Mouse (Mus musculus) heart, postnatal 0 days (tissue): ENCODE data around the gene Pomt2. TPM values are rescaled to one million over a fixed set of nuclear protein-coding genes. Genes with fewer than 3 reads are reported as not detected.

ENCODE experiments used
- ATAC-seq: fragments of 200-750 bp; cut with Nextera tagmentation; 2 replicates; pipeline ENCODE4 v1.8.0; 2017; ENCODE audit warnings: low read depth, moderate number of reproducible peaks, moderate library complexity; ENCODE audit not compliant: insufficient read depth
- DNase-seq: peaks from one replicate; pipeline ENCODE4 v3.0.0-alpha.2; 2016; ENCODE audit warnings: low spot score
- H3K27ac ChIP-seq: fragments of 300-500 bp; sonication (generic); 2 replicates; pipeline ENCODE4 v1.5.1; 2014; ENCODE audit warnings: low read depth, mild to moderate bottlenecking
- H3K27me3 ChIP-seq: fragments of 300-500 bp; sonication (generic); 2 replicates; pipeline ENCODE4 v1.6.1; 2014; ENCODE audit warnings: low read length, mixed read lengths; ENCODE audit not compliant: control insufficient read depth, insufficient read depth
- H3K36me3 ChIP-seq: fragments of 300-500 bp; sonication (generic); replicated peaks from 2 replicates; pipeline ENCODE4 v1.6.1; 2014; ENCODE audit warnings: low read length, mixed read lengths; ENCODE audit not compliant: control insufficient read depth, insufficient read depth
- H3K4me1 ChIP-seq: fragments of 300-500 bp; sonication (generic); 2 replicates; pipeline ENCODE4 v1.6.1; 2014; ENCODE audit warnings: antibody characterized with exemption; ENCODE audit not compliant: control insufficient read depth, insufficient read depth
- H3K4me2 ChIP-seq: fragments of 300-500 bp; sonication (generic); 2 replicates; pipeline ENCODE4 v1.6.1; 2014; ENCODE audit warnings: low read depth, mild to moderate bottlenecking, low read length, moderate library complexity
- H3K4me3 ChIP-seq: fragments of 300-500 bp; sonication (generic); 2 replicates; pipeline ENCODE4 v1.5.1; 2014; ENCODE audit warnings: low read depth, low read length
- H3K9ac ChIP-seq: fragments of 300-500 bp; sonication (generic); replicated peaks from 2 replicates; pipeline ENCODE4 v1.6.1; 2014; ENCODE audit warnings: low read depth, low read length, mixed read lengths
- H3K9me3 ChIP-seq: fragments of 300-500 bp; sonication (generic); replicated peaks from 2 replicates; pipeline ENCODE4 v1.6.1; 2016; ENCODE audit warnings: low read length; ENCODE audit not compliant: control insufficient read depth
- CTCF ChIP-seq: IDR thresholded peaks from 2 replicates; pipeline ENCODE4 v1.5.1; 2016; ENCODE audit warnings: antibody characterized with exemption, control low read depth, low read depth
- EP300 ChIP-seq: IDR thresholded peaks from 2 replicates; pipeline ENCODE4 v1.6.1; 2016; ENCODE audit warnings: antibody characterized with exemption, low read depth
- whole genome bisulfite sequencing: fragments of 180-500 bp; shearing (Covaris S2); extraction: QIAGEN DNeasy Blood & Tissue Kit; methylation state at CpG from one replicate; pipeline ENCODE4 v1.1.7; 2014; 5-methylcytosine and 5-hydroxymethylcytosine counted together
- polyA plus RNA-seq: library from polyadenylated mRNA; unstranded; fragments of >200 nt; fragmentation: Nextera tagmentation; extraction: Ambion mirVana; gene quantifications from 2 replicates; pipeline ENCODE4 v1.2.1, GENCODE M21; 2015
- total RNA-seq: library from RNA; depleted of rRNA; stranded (reverse); fragments of >200 nt; gene quantifications from 2 replicates; pipeline ENCODE4 v1.2.3, GENCODE M21; 2014; ENCODE audit warnings: low replicate concordance

Gene Pomt2
- total and polyA plus RNA-seq, 2 experiments from 2014 or later: 6.5 to 22.7 TPM

GRCm38 (mm10) chr12:87102165-87102631 lies 45.6 kb downstream of the Pomt2 start, which contains the start of gene Ngb:
TSS of gene Ngb (minus strand) at chr12:87102539.
- Histone ChIP-seq H3K27me3 (peaks cover 20% of the 10 kb centered on the region), H3K9ac (no peak within 1 kb of the TSS), H3K4me2 (peak within 1 kb of the TSS; percentile 49), H3K36me3 (no peaks in the 10 kb centered on the region), H3K4me1 (0 out of 2 replicates have a peak, but pooled peaks cover 3% of the 10 kb centered on the region), H3K4me3 (peak within 1 kb of the TSS; percentile 28), H3K9me3 (no peaks in the 10 kb centered on the region), H3K27ac (no peak within 1 kb of the TSS)
- DNase-seq: no peak
- TF ChIP-seq CTCF (no peak), EP300 (no peak)
- WGBS: 5% methylated on average over 32 of the region's 32 CpGs
- ATAC-seq: 0 out of 2 replicates have a peak, but pooled peaks have one; percentile 30

- 89% methylated on average over 4 of the region's 4 CpGs for WGBS
- H3K27ac ChIP-seq: no peak overlapping the region
- DNase-seq (no peak), ATAC-seq (no peak)
- no peaks in the 10 kb centered on the region for H3K36me3 ChIP-seq
- 0 out of 2 replicates have a peak, but pooled peaks cover 3% of the 10 kb centered on the region for H3K4me1 ChIP-seq
- TF ChIP-seq CTCF (no peak), EP300 (no peak)
- H3K4me3 ChIP-seq: no peak overlapping the region
- H3K27me3 ChIP-seq: peaks cover 20% of the 10 kb centered on the region
- no peak overlapping the region for H3K4me2 ChIP-seq
- H3K9me3 ChIP-seq: no peaks in the 10 kb centered on the region
- H3K9ac ChIP-seq: no peak overlapping the region
Observed at GRCm38 (mm10) chr12:87100331-87100730, 47.4 kb downstream of the Pomt2 start.

GRCm38 (mm10) chr12:87093671-87094070 lies 54.1 kb downstream of the Pomt2 start:
- no peak overlapping the region for H3K4me3 ChIP-seq
- H3K9ac ChIP-seq: no peak overlapping the region
- H3K27ac ChIP-seq: no peak overlapping the region
- H3K9me3 ChIP-seq: no peaks in the 10 kb centered on the region
- no peaks in the 10 kb centered on the region for H3K27me3 ChIP-seq
- no peak for ATAC-seq
- DNase-seq: no peak
- H3K4me2 ChIP-seq: no peak overlapping the region
- no peaks in the 10 kb centered on the region for H3K36me3 ChIP-seq
- TF ChIP-seq EP300: no peak
- no peak for TF ChIP-seq CTCF
- WGBS: 66% methylated on average over 6 of the region's 6 CpGs
- H3K4me1 ChIP-seq: peaks cover 8% of the 10 kb centered on the region; the same call in 1 of the 2 replicates

DNA sequence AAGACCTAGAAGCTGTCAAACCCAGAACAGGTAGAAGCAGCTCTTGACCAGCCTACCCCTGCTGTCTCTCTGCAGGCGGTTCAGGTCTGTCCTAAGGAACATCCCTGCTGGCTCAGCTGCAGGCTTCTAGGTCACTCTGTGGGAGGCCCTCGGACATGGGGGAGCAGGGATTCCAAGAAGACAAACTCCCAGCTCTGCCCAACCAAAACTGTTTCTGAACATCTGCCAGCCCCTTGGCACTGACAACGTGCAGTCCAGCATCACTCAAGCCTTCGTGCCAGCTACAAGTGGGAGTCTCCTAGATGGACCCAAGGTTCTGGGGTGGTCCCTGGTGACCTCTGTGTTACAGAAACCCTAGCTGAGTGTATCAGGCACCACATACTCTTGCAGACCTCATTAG lies 54.5 kb downstream of the Pomt2 start:
- 56% methylated on average over 4 of the region's 4 CpGs for WGBS
- no peak for ATAC-seq

DNA sequence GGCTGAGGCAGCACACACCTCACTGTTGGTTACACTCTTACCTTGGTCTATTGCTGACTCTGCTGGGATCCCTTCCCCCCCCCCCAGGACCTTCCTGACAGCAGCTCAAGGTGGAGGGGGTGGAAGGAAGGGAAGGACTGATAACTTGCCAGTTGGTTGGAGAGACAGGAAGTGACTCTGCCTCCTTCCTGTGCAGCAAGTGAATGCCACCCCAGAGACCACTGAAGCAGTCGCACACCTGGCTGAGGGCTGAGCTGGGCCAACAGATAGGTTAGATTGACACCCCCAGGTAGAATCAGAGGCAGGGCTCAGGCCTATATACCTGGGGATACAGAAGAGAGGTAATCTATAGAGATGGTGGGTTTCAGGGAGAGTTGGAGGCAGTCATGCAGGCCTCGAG lies 55.9 kb downstream of the Pomt2 start:
- TF ChIP-seq EP300 (no peak), CTCF (no peak)
- peaks cover 8% of the 10 kb centered on the region for H3K4me1 ChIP-seq
- no peaks in the 10 kb centered on the region for H3K9me3 ChIP-seq
- 75% methylated on average over 2 of the region's 2 CpGs for WGBS
- no peak for ATAC-seq
- no peaks in the 10 kb centered on the region for H3K36me3 ChIP-seq
- H3K9ac ChIP-seq: no peak overlapping the region
- H3K27ac ChIP-seq: no peak overlapping the region
- no peaks in the 10 kb centered on the region for H3K27me3 ChIP-seq
- H3K4me3 ChIP-seq: no peak overlapping the region
- H3K4me2 ChIP-seq: no peak overlapping the region
- DNase-seq: no peak

More for the DNA sequence above, 54.5 kb downstream of the Pomt2 start:
- DNase-seq: no peak
- no peaks in the 10 kb centered on the region for H3K27me3 ChIP-seq
- no peaks in the 10 kb centered on the region for H3K36me3 ChIP-seq
- peaks cover 8% of the 10 kb centered on the region for H3K4me1 ChIP-seq
- no peak overlapping the region for H3K4me3 ChIP-seq
- no peak overlapping the region for H3K4me2 ChIP-seq
- H3K9me3 ChIP-seq: no peaks in the 10 kb centered on the region
- no peak overlapping the region for H3K9ac ChIP-seq
- no peak overlapping the region for H3K27ac ChIP-seq
- TF ChIP-seq CTCF (no peak), EP300 (no peak)

DNA sequence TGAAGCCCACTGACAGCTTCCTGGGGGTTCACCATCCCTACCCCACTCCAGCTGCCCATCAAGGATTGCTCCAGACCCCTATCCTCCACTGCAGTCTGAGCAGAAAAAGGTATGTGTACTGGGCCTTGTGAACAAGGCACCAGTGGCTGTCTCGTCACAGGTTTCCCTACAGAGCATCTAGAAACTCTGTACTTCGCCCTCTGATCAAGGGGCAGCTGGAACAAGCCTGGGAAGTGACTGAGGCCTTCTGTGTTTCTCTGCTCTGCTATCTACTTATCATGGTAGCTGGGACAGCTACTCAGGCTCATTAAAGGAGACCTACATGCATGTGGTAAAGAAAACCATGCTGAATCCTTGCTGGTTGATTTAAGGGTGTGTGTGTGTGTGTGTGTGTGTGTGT lies 58.1 kb downstream of the Pomt2 start:
- Histone ChIP-seq H3K9me3 (no peaks in the 10 kb centered on the region), H3K4me2 (no peak overlapping the region), H3K9ac (no peak overlapping the region), H3K4me3 (no peak overlapping the region), H3K4me1 (peaks cover 8% of the 10 kb centered on the region), H3K27me3 (no peaks in the 10 kb centered on the region), H3K27ac (no peak overlapping the region), H3K36me3 (no peaks in the 10 kb centered on the region)
- ATAC-seq (no peak), DNase-seq (no peak)
- TF ChIP-seq CTCF: no peak
- no peak for TF ChIP-seq EP300
- WGBS: 80% methylated on average over 2 of the region's 2 CpGs
